In genomic region chr13:45007726-45008125, GRCm38 (mm10) we compare ENCODE assay signal across 13 mouse cellular contexts.
"Had no signal": no experiment of that assay in that cellular context is flagged by ENCODE, and none has a peak within 500 bp of the region (broad histone marks: within the 10 kb centered on the region; RNA-seq: fewer than 3 reads in every experiment).

No protein-coding gene starts in this region.

- H3K36me3 ChIP-seq: limb, embryonic 12.5 days; limb, embryonic 15.5 days; midbrain, embryonic 10.5 days; midbrain, embryonic 13.5 days; stomach, embryonic 15.5 days had no signal

- ATAC-seq: intestine, embryonic 16.5 days; liver, postnatal 0 days; lung, postnatal 0 days; midbrain, embryonic 13.5 days; midbrain, embryonic 16.5 days had no signal

- H3K27ac ChIP-seq: limb, embryonic 12.5 days; limb, embryonic 15.5 days; liver, embryonic 14.5 days; midbrain, embryonic 10.5 days; midbrain, embryonic 13.5 days; stomach, embryonic 15.5 days had no signal

- H3K4me3 ChIP-seq: limb, embryonic 12.5 days; limb, embryonic 15.5 days; megakaryocyte, embryonic 14.5 days; midbrain, embryonic 10.5 days; midbrain, embryonic 13.5 days; stomach, embryonic 15.5 days had no signal

- H3K9me3 ChIP-seq: limb, embryonic 12.5 days; limb, embryonic 15.5 days; megakaryocyte, embryonic 14.5 days; midbrain, embryonic 10.5 days; midbrain, embryonic 13.5 days; stomach, embryonic 15.5 days had no signal

- H3K9ac ChIP-seq: limb, embryonic 12.5 days; limb, embryonic 15.5 days; liver, embryonic 14.5 days; liver, postnatal 0 days; lung, embryonic 14.5 days; midbrain, embryonic 13.5 days; stomach, embryonic 15.5 days had no signal

- H3K27me3 ChIP-seq: limb, embryonic 12.5 days; limb, embryonic 15.5 days; megakaryocyte, embryonic 14.5 days; midbrain, embryonic 13.5 days; stomach, embryonic 15.5 days had no signal

- H3K4me2 ChIP-seq: limb, embryonic 12.5 days; limb, embryonic 15.5 days; liver, embryonic 11.5 days; lung, embryonic 14.5 days; midbrain, embryonic 13.5 days; stomach, embryonic 15.5 days had no signal
